Mouse (Mus musculus): Measurements from ENCODE around the gene Igf2.

DNA sequence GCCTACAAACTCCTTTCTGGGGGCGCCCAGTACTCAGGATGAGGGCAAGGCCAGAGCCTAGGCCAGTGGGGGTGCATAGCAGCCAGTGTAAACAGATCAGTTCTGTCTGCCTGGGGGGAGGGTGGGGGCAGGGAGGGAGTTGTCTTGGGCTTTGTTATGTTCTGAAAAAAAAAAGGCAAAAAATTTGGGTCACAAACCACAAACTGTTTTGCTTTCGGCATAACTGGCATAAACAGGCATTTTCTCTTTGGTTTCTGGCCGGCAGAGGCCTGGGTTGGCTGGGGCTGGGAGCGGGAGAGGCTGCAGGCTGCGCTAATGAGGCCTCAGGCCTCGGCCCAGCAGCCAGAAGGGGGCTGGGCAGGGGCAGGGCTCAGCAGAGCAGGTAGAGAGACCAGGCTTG lies 19.9 kb downstream of the Igf2 start:
- no peak for TF ChIP-seq CTCF (IDR thresholded peaks at IDR 0.05)
- TF ChIP-seq POLR2A (IDR thresholded peaks at IDR 0.05; ENCODE audit: insufficient read depth, low read depth, low read length), result no peak
- TF ChIP-seq EP300 (IDR thresholded peaks at IDR 0.05; ENCODE audit: insufficient read depth, low read depth, low read length), result no peak

Measured in heart, adult 2 months (tissue).